Mouse (Mus musculus) lung, adult 2 months (tissue): ENCODE measurements around the gene Glod5. TPM values are rescaled to one million over a fixed set of nuclear protein-coding genes. Genes with fewer than 3 reads are reported as not detected.

Source experiments
- DNase-seq: peaks from one replicate; pipeline ENCODE4 v3.0.0; 2022
- H3K4me1 ChIP-seq: fragments of 200-500 bp; 2 replicates; pipeline ENCODE4 v1.6.1; 2011; ENCODE audit warnings: low read length; ENCODE audit not compliant: control insufficient read depth, insufficient read depth
- H3K4me3 ChIP-seq: fragments of 200-500 bp; replicated peaks from 2 replicates; pipeline ENCODE3; 2011; ENCODE audit warnings: low read depth, mild to moderate bottlenecking, control low read depth, low read length; ENCODE audit errors: extremely low read depth
- CTCF ChIP-seq: fragments of 200-500 bp; IDR thresholded peaks from 2 replicates; pipeline ENCODE4 v1.5.1; 2011; ENCODE audit warnings: mild to moderate bottlenecking, low read length, control low read depth; ENCODE audit not compliant: insufficient read depth
- POLR2A ChIP-seq: fragments of 200-500 bp; IDR thresholded peaks from 2 replicates; pipeline ENCODE4 v1.6.1; 2011; ENCODE audit warnings: low read depth, mild to moderate bottlenecking, control low read depth, low read length, borderline replicate concordance; ENCODE audit errors: extremely low read depth
- WGBS: fragments of 180-500 bp; shearing (Covaris S2); methylation state at CpG from one replicate; pipeline ENCODE4 v1.1.7; 2018; 5-methylcytosine and 5-hydroxymethylcytosine counted together
- polyA plus RNA-seq: library from polyadenylated mRNA; depleted of rRNA; stranded (reverse); fragments of >200 nt; gene quantifications from 2 replicates; pipeline ENCODE4 v1.2.3, GENCODE M21; 2012

Gene Glod5
- polyA plus RNA-seq, 1 experiment = not detected

DNA sequence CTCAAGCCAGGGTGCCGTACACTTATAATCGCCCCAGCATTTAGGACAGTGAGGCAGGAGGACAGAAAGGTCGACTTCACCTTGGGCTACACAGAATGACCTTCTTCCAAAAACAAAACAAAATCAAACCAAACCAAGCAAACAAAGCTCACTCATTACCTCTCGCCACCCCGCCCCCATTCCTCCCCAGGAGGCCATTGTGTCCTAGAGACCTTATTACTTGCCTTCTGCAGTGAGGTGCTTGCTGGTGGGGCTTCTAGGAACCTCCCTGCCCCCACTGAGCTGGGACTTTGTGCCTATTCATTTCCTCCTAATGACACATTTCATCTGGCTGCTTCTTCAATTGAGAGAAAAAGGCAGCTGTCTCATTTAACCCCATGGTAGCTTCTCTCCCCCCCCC is 9.7 kb downstream of the Glod5 start:
- no peaks in the 10 kb centered on the region for H3K4me1 ChIP-seq
- no peak overlapping the region for H3K4me3 ChIP-seq
- 55% methylated on average over 5 of the region's 5 CpGs for WGBS
- no peak for TF ChIP-seq POLR2A
- no peak for TF ChIP-seq CTCF
- no peak for DNase-seq

GRCm38 (mm10) chrX:8002971-8003370 is 15.3 kb downstream of the Glod5 start:
- no peak for TF ChIP-seq CTCF
- no peaks in the 10 kb centered on the region for H3K4me1 ChIP-seq
- H3K4me3 ChIP-seq = no peak overlapping the region
- DNase-seq = no peak
- 69% methylated on average over 4 of the region's 4 CpGs for WGBS

- no peak for TF ChIP-seq POLR2A
- TF ChIP-seq CTCF = no peak
- Histone ChIP-seq H3K4me1 (no peaks in the 10 kb centered on the region), H3K4me3 (no peak overlapping the region)
- DNase-seq = no peak
- WGBS = 45% methylated on average over 5 of the region's 5 CpGs
Observed at GRCm38 (mm10) chrX:8002001-8002400, 16.3 kb downstream of the Glod5 start.

- WGBS = 68% methylated on average over 3 of the region's 3 CpGs
- no peak overlapping the region for H3K4me3 ChIP-seq
Observed at GRCm38 (mm10) chrX:8000546-8001192, 17.6 kb downstream of the Glod5 start.

DNA sequence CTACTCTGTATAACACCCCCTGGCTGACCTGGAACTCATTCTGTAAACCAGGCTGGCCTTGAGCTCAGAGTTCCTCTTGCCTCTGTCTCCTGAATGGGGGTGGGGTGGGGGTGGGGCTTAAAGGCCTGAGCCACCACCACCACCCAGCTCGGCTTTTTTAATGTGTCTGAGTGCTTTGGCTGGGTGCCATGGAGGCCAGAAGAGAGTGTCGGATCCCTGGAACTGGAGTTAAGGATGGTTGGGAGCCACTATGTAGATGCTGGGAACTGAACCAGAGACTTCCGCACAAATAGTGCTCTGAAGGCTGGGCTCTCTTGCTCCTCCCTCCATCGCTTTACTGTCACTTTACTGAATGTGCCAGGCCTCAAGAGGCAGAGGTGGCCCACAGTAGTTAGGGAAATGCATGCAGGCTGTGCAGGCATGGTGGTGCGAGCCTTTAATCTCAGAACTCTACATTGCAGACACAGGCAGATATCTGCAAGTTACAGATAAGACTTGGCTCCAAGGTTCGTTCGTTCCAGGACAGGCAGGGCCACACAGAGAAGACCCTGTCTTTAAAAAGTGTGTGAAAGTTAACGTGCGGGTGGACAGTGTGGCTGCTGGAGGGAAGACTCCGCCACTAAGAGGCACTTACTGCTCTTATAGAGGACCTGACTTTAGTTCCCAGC is 25.1 kb downstream of the Glod5 start:
- DNase-seq = no peak
- TF ChIP-seq CTCF (no peak), POLR2A (no peak)
- 66% methylated on average over 10 of the region's 10 CpGs for WGBS
- H3K4me1 ChIP-seq = no peaks in the 10 kb centered on the region
- H3K4me3 ChIP-seq = no peak overlapping the region

More at GRCm38 (mm10) chrX:8000546-8001192, 17.6 kb downstream of the Glod5 start:
- TF ChIP-seq CTCF (no peak), POLR2A (no peak)
- no peaks in the 10 kb centered on the region for H3K4me1 ChIP-seq
- DNase-seq = no peak

DNA sequence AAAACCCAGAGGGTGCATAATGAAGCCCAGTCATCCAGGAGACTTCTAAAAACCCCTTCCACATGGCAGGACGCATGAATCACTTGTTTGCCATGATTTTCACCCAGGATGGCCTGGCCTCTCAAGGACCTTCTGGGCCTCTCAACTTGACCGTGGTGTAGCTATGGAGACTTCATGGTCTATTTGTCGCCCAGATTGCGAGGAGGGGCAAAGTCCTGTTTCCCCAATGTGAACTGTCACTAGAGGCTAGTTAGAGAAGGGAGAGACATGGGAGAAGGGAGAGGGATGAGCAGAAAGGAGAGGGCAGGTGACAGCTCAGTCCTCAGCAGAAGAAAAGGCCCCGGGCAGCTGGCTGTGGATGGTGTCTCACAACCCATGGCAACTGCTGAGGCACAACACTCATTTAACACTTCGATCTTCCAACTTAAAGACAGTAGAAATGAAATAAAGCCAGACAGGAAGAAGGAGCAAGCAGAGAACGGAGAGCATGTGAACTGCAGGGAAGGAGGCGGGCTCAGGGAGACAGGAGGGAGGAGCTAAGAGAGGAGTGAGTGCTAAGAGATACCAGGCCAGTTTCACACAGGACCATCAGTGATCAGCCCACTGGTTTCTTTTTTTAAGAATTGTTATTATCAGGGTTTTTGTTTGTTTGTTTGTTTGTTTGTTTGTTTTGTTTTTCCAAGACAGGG is 25.8 kb downstream of the Glod5 start:
- H3K4me3 ChIP-seq = no peak overlapping the region
- no peaks in the 10 kb centered on the region for H3K4me1 ChIP-seq
- 56% methylated on average over 8 of the region's 8 CpGs for WGBS
- DNase-seq = no peak
- TF ChIP-seq CTCF (no peak), POLR2A (no peak)

- Histone ChIP-seq H3K4me3 (no peak overlapping the region), H3K4me1 (no peaks in the 10 kb centered on the region)
- DNase-seq = no peak
- TF ChIP-seq POLR2A = no peak
- no peak for TF ChIP-seq CTCF
- 82% methylated on average over 7 of the region's 7 CpGs for WGBS
Observed at GRCm38 (mm10) chrX:7981368-7981767, 36.9 kb downstream of the Glod5 start.

- H3K4me1 ChIP-seq = no peaks in the 10 kb centered on the region
- WGBS = 85% methylated on average over 11 of the region's 11 CpGs
- TF ChIP-seq POLR2A = no peak
- no peak for TF ChIP-seq CTCF
- no peak for DNase-seq
- H3K4me3 ChIP-seq = no peak within 1 kb of the TSS
Observed at GRCm38 (mm10) chrX:7977892-7978291, 40.4 kb downstream of the Glod5 start, which contains the start of gene Gata1. Gene Gata1 (minus strand): TSS chrX:7978071.

- TF ChIP-seq POLR2A = no peak
- no peaks in the 10 kb centered on the region for H3K4me1 ChIP-seq
- 67% methylated on average over 4 of the region's 4 CpGs for WGBS
- DNase-seq = no peak
- H3K4me3 ChIP-seq = no peak overlapping the region
Observed at GRCm38 (mm10) chrX:7971292-7971691, 47.0 kb downstream of the Glod5 start.

DNA sequence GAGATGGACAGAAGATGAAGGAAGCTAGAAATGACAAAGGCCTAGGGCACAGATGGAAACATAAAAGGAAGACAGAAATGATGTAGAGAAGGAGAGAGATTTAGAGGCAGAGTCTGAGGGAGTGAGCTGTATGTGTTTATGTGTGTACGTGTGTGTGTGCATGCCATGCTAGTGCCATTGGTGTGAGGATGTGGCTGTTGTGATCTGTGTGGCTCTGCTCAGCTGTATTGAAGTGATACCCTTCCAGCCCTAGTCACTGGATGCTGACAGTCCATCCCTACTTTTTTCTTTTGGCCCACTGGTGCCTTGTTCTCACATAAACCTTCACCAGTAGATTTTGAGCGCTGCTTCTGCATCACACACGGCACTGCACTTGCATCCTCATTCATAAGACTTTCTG is 49.4 kb downstream of the Glod5 start:
- no peak for DNase-seq
- Histone ChIP-seq H3K4me1 (no peaks in the 10 kb centered on the region), H3K4me3 (no peak overlapping the region)
- 90% methylated on average over 3 of the region's 3 CpGs for WGBS
- TF ChIP-seq POLR2A (no peak), CTCF (no peak)
